Mouse (Mus musculus) lung, postnatal 0 days (tissue): Measurements from ENCODE around the gene Hoxc6.

Source experiments
- CTCF ChIP-seq: IDR thresholded peaks from 2 replicates; pipeline ENCODE4 v1.5.1; 2016; ENCODE audit warnings: antibody characterized with exemption, mild to moderate bottlenecking
- EP300 ChIP-seq: IDR thresholded peaks from 2 replicates; pipeline ENCODE4 v1.6.1; 2016; ENCODE audit warnings: antibody characterized with exemption, mild to moderate bottlenecking, control low read depth

DNA sequence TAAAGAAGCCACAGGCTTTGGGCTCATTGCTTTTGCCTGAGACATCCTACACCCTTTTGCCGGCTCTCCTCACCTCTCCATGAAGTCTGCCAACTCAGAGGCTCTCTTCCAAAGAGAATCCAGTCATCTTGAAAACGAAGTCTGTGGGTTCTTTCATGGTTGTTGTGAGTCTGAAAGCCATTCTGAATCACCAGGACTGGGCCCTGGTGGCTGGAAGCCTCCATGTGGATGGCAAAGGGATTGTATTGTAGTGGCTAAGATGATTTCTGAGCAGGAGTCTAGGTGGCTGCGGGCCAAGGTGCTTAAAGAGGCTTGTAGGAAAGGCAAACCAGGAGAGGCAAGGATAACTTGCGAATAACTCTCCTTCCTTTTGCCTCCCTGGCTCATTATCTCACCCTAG, 4.1 kb downstream of the Hoxc6 start:
- TF ChIP-seq CTCF (no peak), EP300 (no peak)
